Mouse (Mus musculus): Measurements from ENCODE around the gene Spryd3.

DNA sequence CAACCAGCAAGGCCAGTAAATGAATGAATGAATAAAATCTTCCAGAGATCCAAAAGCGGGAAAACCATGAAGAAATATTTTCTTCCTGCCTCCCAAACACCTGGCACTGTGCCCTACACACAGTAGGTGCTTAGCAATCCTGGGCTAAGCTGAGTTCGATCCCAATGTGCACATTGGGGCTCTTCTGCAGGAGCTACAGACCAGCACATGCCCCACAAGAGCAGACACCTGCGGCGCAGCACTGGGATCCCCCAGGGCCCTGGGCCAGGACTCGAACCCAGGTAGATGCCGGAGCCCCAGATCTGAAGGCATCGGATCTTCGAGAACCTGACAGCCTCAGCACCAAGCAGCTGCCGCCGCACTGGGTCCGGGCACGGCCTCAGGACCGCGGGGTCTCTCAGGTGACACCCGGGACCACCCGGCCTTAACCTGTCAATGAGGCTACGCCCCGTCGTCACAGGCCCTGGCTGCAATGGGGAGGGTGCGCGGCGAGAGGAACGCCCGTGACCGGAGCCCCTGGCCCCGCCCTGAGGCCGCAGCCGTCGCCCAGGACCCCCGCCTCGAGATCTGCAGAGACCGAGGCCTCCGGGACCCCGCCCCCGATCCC, 409 bp downstream of the Spryd3 start:
- no peak for TF ChIP-seq CTCF (IDR thresholded peaks at IDR 0.05; ENCODE audit: borderline replicate concordance, extremely low read depth, insufficient read depth, insufficient read length)
- TF ChIP-seq POLR2A (IDR thresholded peaks at IDR 0.05; ENCODE audit: borderline replicate concordance, extremely low read depth, insufficient read depth, insufficient read length, poor library complexity, severe bottlenecking), result no peak
